Mouse (Mus musculus): ENCODE measurements around the gene Runx2. TPM values are rescaled to one million over a fixed set of nuclear protein-coding genes. Genes with fewer than 3 reads are reported as not detected.

Runx2 gene
- total and polyA plus RNA-seq, 3 experiments = not detected

DNA sequence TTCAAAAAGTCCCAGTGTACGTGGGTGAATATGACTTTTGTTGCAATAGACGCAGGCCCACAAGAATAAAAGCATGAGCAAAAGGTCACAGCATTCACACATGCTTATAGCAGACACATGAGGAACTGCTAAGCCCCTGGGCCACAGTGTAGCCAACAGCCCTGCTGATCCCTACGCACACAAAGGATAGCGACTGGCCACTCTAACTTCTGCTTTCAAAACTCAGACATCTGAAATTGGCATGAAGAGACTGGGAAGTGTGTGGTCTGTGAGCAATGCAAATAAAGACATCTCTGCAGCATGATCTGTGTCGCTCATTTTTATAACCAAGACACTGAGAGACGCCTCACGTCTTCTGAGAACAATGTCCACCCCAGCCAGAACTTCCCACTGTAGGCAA is 150.7 kb downstream of the Runx2 start:
- no peak for DNase-seq (ENCODE audit: low read depth, low spot score)
- H3K27me3 ChIP-seq (ENCODE audit: control insufficient read depth in 1 of 2, insufficient read depth in 2 of 2, low read length in 2 of 2) = no peaks in the 10 kb centered on the region; a peak in 1 of 4 replicates
- H3K27ac ChIP-seq (ENCODE audit: control insufficient read depth, low read depth, low read length) = no peak overlapping the region
- H3K4me1 ChIP-seq (ENCODE audit: control insufficient read depth in 1 of 2, insufficient read depth in 2 of 2, low read length in 2 of 2) = no peaks in the 10 kb centered on the region
- TF ChIP-seq RCOR1 (IDR thresholded peaks at IDR 0.05; ENCODE audit: low read depth, low read length) (no peak), MAFK (IDR thresholded peaks at IDR 0.05; ENCODE audit: borderline replicate concordance, low read depth, low read length) (no peak), GABPA (IDR thresholded peaks at IDR 0.05; ENCODE audit: low read depth, low read length) (no peak), POLR2AphosphoS2 (IDR thresholded peaks at IDR 0.05; ENCODE audit: low read length) (no peak), ETS1 (IDR thresholded peaks at IDR 0.05; ENCODE audit: low read depth, low read length) (no peak), ZC3H11A (IDR thresholded peaks at IDR 0.05; ENCODE audit: low read depth, low read length) (no peak), MAZ (IDR thresholded peaks at IDR 0.05; ENCODE audit: low read depth, low read length) (no peak), TBP (IDR thresholded peaks at IDR 0.05; ENCODE audit: low read depth, low read length) (no peak)
- no peak overlapping the region for H3K4me3 ChIP-seq (ENCODE audit: control insufficient read depth in 1 of 2, insufficient read depth in 1 of 2, low read depth in 2 of 2, low read length in 2 of 2)
- H3K79me2 ChIP-seq (ENCODE audit: control insufficient read depth, insufficient read depth, low read length, poor library complexity) = no peaks in the 10 kb centered on the region
- no peak overlapping the region for H3K9ac ChIP-seq (ENCODE audit: control insufficient read depth, low read depth, low read length, poor library complexity, severe bottlenecking)
- no peaks in the 10 kb centered on the region for H3K36me3 ChIP-seq (ENCODE audit: control insufficient read depth in 1 of 2, insufficient read depth in 2 of 2, low read length in 2 of 2)
- H3K9me3 ChIP-seq (replicated peaks; ENCODE audit: insufficient read depth, low read length) = no peaks in the 10 kb centered on the region

DNA sequence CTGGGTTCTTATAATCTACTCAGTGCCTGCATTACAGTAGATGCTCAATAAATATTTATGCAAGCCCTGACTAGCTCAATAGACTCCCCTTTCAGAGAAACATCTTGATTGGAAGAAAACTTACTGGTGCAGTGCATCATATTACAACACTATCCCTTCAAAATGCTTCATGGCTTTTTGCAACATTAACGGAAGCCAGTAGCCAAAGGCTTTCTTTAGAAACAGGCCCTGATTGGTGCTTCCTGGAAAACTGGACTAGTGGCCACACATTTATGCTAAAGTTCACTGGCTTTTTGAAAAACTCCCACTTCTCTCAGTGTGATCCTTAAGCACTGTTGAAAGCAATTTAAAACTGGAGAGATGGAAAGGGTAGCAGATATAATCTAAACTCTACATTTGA is 151.4 kb downstream of the Runx2 start:
- DNase-seq (ENCODE audit: low read depth, low spot score) = no peak
- Histone ChIP-seq H3K9ac (ENCODE audit: control insufficient read depth, low read depth, low read length, poor library complexity, severe bottlenecking) (no peak overlapping the region), H3K36me3 (ENCODE audit: control insufficient read depth in 1 of 2, insufficient read depth in 2 of 2, low read length in 2 of 2) (no peaks in the 10 kb centered on the region), H3K4me3 (ENCODE audit: control insufficient read depth in 1 of 2, insufficient read depth in 1 of 2, low read depth in 2 of 2, low read length in 2 of 2) (no peak overlapping the region), H3K27me3 (ENCODE audit: control insufficient read depth in 1 of 2, insufficient read depth in 2 of 2, low read length in 2 of 2) (no peaks in the 10 kb centered on the region; a peak in 1 of 4 replicates), H3K79me2 (ENCODE audit: control insufficient read depth, insufficient read depth, low read length, poor library complexity) (no peaks in the 10 kb centered on the region), H3K9me3 (replicated peaks; ENCODE audit: insufficient read depth, low read length) (no peaks in the 10 kb centered on the region), H3K27ac (ENCODE audit: control insufficient read depth, low read depth, low read length) (no peak overlapping the region), H3K4me1 (ENCODE audit: control insufficient read depth in 1 of 2, insufficient read depth in 2 of 2, low read length in 2 of 2) (no peaks in the 10 kb centered on the region)
- TF ChIP-seq JUND (IDR thresholded peaks at IDR 0.05; ENCODE audit: low read depth, low read length) (no peak), RCOR1 (IDR thresholded peaks at IDR 0.05; ENCODE audit: low read depth, low read length) (no peak), ELF1 (IDR thresholded peaks at IDR 0.05; ENCODE audit: low read depth, low read length) (no peak), UBTF (IDR thresholded peaks at IDR 0.05; ENCODE audit: borderline replicate concordance, insufficient read depth, low read depth, low read length) (no peak), TAL1 (IDR thresholded peaks at IDR 0.05; ENCODE audit: low read length) (no peak), HCFC1 (IDR thresholded peaks at IDR 0.05; ENCODE audit: low read depth, low read length) (no peak), MAX (IDR thresholded peaks at IDR 0.05; ENCODE audit: low read length) (no peak), ZC3H11A (IDR thresholded peaks at IDR 0.05; ENCODE audit: low read depth, low read length) (no peak), ZKSCAN1 (IDR thresholded peaks at IDR 0.05; ENCODE audit: low read depth, low read length) (no peak), CHD2 (IDR thresholded peaks at IDR 0.05; ENCODE audit: low read length) (no peak), SMC3 (IDR thresholded peaks at IDR 0.05; ENCODE audit: low read depth, low read length) (no peak)
